Mouse (Mus musculus): ENCODE measurements around the gene 1600012H06Rik.
"Not testable (repeated sequence)": the region's sequence is repeated elsewhere in the genome, so short reads cannot be mapped to it uniquely, and the experiment has no call there.

DNA sequence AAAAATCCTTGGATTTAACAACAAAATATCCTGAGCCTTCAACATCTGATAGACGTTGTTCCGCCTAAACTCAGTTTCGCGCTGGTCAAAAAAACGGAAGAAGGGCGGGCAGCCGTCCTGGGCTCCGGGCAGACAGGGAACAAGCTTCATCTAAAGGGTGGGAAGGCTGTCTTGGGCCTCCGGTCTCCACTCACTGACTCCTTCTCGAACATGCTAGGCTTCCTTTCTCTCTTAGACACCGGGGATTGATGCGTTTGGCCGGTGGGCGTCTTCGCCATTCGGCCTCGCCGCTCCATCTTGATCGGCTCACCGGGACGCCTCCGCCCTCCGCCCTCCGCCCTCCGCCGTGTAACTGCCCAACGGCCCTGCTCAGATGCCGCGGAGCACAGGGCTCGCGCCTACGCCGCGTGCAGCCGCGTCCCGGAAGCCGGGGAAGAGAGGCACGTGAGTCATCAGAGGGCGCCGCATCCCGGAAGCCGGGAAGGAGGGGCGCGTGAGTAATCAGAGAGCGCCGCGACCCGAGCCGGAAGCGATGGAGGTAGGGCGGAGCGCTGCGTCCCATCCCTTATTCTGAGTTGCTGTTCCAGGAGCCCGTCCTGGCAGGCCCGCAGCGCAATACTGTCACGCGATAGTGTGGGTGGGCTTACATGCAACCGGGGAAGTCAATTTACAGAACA is 35.5 kb downstream of the 1600012H06Rik start, which contains the start of the genes 9030025P20Rik and Gm3417:
- TF ChIP-seq MAFK (IDR thresholded peaks at IDR 0.05; ENCODE audit: insufficient read depth, low read depth, low read length); CHD2 (IDR thresholded peaks at IDR 0.05; ENCODE audit: low read depth, low read length); ZNF384 (IDR thresholded peaks at IDR 0.05; ENCODE audit: low read depth, low read length); HCFC1 (IDR thresholded peaks at IDR 0.05; ENCODE audit: borderline replicate concordance, insufficient read depth, low read length); ZC3H11A (IDR thresholded peaks at IDR 0.05; ENCODE audit: borderline replicate concordance, low read depth, low read length): not testable (repeated sequence)

Measured in ES-E14 (cell line).